Mouse (Mus musculus) heart, adult 9 months (tissue): ENCODE results near the gene Ppef2.

ENCODE experiments used
- DNase-seq, 2 experiments: peaks; one replicate each; pipeline ENCODE4 v3.0.0; 2022; ENCODE audit warnings: low spot score in 2 of 2

The Ppef2 gene

DNA sequence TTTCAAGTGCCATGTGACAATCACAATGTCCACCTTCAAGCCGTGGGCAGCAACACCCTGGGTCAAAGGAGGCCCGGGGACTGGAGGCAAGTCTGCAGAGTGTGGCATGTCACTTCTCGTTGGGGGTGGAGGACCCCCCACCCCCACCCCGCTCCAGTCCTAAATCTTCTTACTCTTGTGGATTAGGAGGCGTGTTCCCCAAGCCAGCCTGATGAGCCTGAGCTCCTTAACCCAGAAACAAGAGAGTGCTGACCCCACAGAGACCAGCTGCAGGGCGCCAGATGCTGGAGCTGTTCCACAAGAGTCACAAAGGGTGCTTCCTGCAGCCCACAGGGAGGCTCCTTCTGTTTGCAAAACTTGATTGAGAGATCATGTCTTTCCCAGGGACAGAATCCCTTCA lies at the start of gene Ppef2:
Gene Ppef2 (minus strand): TSS at position 61 of the 400 bp plus-strand sequence.
- DNase-seq = no peak

DNA sequence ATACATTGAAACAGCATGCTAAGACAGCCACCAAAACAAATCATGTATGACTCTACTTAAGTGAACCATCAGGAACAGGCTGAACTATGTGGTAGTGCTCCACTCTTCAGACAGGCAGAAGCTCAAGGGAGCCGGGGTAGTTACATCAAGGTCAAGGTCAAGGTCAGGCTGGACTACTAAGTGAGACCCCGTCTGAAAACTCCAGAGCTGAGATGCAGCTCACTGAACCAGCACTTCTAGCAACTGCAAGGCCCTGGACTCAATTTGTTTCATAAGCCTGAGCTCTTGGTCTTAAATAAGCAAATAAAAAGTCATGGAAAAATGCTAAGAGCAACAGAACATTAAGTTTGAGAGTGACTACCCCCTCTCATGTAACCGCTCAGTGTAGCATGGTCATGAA lies 48.2 kb upstream of the Ppef2 start:
- no peak for DNase-seq

DNA sequence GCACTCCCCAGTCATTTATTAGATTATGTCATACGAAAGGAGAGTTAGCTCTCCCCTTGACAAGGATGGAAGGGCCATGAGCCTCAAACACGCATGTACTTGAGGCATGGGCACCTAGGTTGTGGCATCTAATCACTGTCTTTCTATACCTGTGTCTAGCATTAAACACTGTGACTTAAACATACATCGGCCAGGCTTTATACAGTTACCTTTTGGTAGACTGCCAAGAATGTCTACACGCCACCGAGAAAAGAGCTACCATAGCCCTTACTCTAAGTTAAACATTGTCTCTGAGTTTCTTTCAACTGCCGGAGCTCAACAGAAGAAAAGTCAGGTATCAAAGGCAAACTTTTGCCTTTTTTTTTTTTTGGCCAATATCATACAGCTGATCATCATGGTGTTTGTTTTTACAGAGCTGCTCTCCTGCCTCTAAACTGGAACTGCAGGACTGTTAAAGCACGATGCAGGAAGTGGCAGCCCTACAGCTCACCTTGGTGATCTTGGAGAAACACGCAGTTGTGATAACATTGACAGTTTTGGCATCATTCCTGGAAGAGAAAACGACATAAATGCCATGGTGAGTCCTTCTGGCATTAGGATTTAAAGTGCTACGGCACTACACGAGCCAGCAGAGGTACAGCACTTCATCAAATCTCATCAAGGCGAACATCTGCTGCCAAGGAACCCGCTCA lies 46.2 kb upstream of the Ppef2 start:
- peak in 1 of 2 experiments; percentile 36 for DNase-seq

DNA sequence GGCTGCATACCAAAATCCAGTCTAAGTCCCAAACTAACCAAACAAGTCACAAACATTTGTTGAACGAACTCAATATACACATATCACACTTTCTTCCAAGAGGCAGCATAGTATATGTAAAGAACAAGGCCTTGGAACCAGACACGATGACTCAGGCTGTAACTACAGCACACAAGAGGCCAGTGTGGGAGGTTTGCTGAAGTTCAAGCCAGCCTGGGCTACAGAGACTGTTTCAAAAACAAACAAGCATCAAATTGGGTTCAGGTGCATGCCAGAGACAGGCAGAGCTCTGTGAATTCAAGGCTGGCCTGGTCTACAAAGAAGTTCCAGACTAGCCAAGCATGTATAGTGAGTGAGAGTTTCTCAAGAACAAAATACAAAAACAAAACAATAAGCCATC lies 38.4 kb upstream of the Ppef2 start:
- no peak for DNase-seq

DNA sequence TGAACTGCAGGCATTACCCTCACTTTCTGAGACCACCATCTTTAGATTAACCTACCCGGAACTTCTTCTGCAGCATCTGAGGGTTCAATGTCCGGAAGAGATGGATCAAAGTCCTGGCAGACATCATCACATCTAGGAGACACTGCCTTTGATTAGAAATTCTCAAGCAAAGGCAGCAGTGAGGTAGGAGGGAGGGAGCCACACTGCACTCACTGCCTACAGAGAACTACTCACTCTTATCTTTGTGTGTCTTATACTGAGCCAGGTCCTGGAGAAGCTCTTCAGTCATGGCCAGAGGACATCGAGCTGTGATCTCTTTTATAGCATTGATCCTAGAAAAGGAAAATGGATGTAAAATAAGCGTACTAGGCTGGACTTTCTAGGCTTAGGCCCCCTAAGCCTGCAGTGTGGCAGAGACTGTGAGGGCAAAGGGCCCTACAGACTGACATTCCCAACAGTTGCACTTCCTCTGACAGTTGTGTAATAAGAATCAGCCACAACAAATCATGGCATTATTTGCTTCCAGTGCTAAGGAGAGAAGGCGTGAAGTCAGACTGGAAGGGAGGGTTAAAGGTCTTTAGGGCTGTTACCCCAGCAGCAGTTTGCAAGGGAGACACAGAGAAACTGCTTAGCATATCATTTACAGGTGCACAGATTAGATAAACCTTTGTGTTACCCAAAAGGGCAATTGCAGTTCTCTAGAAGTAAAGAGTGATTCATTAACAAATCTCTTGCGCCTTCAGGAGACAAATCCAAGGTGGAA lies 35.8 kb upstream of the Ppef2 start:
- no peak for DNase-seq

DNA sequence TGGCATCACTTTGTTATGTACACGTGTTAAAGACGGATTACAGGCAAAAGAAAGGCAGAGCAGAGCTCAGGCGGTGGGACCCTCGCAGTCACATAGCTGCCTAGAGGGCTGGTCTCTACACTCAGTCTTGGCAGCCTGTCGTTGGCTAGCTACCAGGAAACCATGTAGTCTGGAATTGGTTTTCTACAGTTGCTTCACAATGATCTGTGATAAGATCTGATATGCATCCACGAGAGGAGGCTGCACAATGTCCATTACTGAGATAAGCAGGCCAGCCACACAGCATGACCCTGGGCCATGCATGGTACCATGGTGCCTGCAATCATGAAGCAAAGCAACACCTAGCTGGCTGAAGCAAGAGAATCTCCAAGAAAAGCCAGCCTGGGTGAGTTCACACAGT lies 31.8 kb upstream of the Ppef2 start:
- DNase-seq = no peak

DNA sequence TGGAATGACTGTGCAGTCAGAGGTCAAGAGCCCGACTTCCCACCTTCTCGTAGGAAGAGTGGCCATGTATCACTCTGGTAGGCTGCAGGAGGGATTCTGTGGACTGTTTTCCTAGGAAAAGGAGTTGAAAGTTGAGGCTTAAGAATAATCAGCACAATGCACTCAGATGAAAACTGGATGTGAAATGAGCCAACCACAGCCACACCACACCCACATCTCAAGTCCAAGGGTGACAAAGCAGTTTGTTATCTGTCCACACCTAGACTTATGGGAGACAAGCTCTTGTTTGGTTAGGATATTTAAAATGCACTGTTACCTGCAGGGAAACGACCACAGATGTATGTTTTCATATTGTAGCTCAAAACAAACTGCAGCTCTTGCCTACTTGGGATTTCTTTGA lies 27.0 kb upstream of the Ppef2 start:
- DNase-seq = no peak

DNA sequence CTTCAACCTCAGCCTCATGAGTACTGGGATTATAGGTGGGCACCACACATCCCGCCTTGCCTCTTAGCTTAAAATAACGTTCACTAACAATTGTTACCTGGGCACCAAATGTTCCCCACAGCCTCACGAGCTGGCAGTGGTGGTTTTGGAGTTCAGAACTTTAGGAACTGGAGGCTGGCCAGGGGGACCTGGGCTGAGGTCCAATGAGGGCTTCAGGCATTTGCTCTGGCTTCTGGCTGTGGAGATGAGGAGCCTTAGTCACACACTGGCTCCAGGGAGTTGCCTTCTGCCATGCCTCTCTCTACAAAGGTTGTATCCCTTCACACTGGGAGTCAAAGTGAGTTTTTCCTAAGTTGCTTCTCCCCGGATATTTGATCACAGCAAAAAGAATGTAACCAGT lies 26.5 kb upstream of the Ppef2 start:
- DNase-seq = peak in 1 of 2 experiments; percentile 34

DNA sequence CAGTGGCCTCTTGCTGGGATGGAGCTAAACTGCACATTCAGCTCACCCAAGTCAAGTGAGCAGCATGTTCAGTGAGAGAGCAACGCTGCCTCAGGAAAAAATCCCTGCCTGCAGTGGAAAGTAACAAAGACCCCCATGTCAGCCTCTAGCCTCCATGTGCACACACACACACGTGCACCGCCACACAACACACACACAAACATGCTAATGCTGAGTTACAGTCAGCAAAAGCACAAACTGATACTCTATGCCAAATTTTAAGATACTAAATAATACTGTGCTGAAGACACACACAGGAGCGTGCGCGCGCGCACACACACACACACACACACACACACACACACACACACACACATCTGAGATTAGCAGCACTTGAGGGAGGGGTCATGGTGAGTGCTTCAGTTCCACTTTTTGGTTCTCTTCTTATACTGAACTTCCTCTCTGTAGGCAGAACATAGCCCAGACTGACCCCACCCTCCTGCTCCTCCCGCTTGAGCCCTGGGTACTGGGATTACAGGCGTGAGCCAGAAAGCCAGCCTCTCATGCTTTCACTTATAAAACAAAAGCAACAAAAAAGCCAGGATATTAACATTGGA lies 23.0 kb upstream of the Ppef2 start:
- peak; percentile 16 to 53 for DNase-seq

DNA sequence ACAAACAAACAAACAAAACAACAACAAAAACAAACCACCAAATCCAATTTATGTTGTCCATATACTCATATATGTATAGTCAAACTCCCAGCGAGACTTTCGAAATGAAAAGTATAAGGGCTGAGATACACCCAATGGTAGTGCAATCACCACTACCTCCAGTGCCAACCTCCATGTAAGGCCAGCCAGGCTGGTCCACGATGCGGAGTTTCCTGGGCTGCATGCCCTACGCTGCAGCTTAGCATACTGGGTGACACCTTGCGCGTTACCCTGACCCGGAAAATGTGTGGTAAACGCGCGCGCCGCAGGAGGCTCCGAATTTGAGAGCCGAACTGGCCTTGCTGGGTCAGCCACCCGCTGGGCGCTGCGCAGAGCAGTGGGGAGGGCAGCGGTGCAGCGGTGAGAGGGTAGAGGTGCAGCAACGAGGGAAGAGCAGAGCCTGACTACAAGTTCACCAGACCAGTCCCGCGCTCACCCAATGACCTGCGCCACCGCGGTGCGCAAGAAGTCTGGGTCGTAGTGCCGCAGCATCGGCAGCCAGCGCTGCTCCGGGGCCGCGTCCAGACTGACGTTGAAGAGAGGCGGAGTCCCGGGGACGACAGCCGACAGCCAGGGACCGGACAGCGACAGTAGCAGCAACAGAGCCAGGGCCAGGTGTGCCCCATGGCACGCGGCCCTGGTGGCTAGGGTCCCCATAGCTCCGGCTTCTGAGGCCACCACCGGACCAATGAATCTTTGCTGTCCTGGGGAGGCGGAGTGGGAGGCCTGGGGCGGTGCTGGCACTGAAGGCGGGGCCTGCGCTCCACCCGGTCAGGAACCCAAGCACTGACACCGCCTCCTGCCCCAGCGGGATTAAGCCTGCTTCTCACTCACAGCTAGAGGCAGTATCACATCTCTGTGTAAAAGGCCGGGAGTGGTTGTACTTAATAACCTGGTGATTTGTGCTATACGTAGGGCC lies 21.6 kb upstream of the Ppef2 start, which contains the start of gene Naaa:
Gene Naaa (minus strand): TSS at position 734 of the 958 bp plus-strand sequence.
- DNase-seq = peak; percentile 92 to 93

DNA sequence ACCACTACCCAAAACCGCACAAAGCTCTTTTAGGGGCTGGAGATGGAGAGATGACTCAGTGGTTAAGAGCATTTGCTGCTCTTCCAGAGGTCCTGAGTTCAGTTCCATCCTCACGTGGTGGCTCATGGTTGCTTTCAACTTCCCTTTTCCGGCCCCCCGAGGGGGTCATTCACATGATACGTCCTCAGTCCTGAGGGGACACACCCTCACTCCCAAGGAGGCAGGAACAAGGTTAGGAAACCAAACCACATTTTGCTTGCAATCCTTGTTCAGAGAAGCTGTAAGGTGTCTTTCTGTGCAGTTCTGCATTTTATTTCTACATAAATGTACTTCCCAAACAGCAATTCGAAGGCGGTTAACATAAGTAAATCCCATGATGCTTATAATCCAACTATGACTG lies 14.4 kb upstream of the Ppef2 start:
- no peak for DNase-seq

DNA sequence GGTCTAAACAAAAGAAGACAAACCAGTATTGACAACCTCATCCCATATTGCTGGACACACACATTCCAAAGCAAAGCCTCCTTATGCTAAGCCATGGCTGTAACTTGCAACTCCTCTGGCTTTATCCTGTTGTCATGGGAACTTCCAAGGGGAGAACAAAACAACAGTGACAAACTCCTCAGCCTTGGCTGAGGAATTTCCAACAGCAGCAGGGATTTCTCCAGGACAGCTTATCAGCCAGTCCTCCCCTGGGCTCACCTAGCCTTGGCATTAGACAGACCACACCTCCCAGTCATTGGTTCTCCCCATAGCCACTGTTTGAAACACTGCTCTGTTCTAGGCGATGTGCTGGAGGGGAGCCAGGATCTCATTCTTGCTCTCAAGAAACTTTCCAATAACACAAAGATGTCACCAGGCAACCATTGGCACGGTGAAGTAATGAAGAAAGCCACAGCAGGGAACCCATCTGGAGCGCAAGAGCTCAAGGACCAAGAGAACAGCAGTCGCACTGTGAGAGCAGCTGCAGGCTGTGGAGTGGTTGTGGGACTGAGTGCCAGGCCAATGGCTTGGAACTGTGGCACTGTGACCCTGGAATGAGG lies 7.8 kb upstream of the Ppef2 start:
- DNase-seq = peak; percentile 64 to 80

DNA sequence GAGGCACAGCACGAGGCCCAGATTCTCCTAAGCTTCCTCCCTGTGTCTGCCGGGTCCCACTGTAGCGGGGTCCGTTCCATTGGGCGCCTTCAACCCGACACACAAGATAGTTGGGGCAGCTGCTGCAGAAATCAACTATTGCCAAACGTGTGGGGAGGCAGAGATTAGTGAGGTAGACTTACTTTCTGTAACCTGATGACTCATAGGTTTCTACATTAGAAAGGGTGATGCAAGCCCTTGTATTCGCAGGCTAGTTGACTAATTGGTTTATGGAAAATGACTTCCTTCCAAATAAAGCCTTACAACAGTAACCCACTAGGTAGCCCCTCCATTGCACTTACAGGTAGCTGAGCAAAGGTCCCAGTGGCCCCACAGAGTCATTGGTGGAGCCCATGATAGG lies 6.6 kb upstream of the Ppef2 start:
- no peak for DNase-seq

DNA sequence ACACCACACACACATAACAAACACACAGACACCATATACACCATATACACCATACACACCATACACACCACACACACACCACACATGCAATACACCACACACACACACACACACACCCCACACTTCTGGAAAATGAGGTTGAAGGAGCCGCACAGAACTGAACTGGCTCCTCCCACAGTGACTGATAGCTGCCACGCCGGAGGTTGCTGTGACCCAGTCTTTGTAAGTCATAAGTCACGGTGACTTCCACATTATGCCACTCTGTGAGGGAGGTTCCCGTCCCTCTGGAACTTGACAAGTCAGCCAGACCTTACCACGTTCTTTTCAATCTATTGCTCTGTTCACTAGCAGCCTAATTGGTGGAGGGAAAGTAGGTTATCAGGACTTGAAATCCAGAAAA lies 1.6 kb downstream of the Ppef2 start:
- DNase-seq = no peak

DNA sequence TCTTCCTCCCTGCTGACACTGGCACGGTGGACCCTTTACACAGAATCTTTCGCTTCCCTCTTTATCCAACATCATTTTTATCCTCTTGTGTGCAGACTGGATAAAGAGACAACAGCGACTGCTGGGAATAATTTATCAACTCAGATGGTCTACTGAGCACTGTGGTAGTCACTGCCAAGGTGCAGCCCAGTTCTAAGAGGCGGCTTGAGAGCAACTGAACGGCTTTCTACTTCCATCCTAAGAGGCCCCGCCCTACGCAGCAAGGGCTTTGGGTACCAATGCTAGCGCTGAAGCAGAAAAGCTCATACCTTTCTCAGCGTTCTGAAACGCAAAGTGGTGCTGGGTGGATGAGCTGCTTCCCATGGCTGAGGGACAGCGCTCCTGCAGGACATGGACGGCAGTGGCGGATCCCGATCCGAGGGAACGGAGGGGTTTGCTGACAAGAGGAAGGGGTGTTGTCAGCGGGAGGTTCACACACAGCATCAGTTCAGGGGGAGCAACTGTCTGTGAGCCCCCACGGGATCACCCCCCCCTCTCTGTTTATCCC lies 3.2 kb downstream of the Ppef2 start:
- DNase-seq = no peak

DNA sequence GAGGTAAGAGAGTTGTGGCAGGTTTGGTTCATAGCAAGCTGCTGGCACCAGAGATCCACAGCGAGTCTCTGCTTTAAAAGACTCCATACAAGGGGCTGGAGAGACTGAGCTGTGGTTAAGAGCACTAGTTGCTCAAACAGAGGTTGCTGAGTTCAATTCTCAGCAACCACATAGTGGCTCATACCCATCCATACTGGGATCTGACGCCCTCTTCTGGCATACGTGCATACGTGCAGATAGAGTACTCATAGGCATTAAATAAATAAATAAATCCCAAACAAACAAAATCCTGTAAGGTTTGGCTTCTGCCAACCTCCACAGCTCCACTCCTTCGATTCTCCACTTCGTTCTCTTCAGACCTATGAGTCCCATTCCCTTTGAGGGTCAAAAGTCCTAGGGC lies 4.0 kb downstream of the Ppef2 start:
- no peak for DNase-seq

DNA sequence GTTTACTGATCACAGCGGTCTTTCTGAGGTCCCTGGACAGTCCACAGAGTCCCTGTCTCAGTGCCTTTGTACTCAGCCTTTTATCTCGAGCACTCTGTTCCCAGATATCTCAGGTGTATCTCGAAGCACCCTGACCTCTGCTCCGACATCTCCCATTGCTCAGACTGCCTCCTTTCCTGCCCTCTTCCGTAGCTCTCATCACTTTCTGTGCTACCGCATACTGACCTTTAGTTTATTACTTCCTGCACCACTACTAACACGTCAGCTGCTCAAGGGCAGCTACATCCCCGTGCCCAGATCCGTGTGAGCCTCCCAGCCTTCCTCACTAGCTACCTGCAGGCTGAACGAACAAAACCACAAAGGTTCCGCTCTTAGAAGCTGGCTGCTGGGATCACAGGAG lies 7.5 kb downstream of the Ppef2 start:
- DNase-seq = no peak

DNA sequence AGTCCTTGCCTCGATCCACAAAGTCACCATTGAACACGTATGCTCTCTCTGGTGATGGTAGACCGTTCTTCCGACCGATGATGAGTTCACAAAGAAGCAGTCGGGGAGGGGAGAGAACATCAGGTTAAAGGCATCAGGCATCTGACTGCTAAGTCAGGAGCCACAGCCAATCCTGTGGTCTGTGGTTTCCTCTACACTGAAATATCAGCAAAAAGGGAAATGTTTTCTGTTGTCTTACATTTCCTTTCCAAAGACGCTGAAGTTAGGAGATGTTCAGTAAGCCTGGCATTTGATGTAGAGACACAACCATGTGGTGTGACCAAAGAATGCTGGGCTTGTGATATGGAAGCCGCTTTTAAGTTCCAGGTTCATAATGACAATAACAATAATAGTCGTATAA lies 10.6 kb downstream of the Ppef2 start:
- no peak for DNase-seq

DNA sequence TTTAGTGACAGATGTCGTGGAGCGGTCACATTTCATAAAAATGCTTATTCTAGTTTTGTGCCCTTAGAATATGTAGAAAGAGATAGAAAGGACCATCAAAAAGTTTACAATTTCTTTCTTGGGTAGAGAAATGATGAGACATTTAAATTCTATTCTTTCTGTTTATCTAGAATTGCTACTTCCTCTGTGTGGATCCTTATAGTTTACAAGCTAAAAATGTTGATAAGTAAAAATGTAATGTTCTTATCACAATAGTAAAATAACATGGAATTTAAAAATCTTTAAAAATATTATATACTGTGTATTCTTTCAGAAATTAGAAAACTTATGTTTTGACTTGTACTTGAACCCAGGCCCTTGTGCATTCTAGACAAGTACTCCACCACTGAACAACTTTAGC lies 11.2 kb downstream of the Ppef2 start:
- DNase-seq = no peak

DNA sequence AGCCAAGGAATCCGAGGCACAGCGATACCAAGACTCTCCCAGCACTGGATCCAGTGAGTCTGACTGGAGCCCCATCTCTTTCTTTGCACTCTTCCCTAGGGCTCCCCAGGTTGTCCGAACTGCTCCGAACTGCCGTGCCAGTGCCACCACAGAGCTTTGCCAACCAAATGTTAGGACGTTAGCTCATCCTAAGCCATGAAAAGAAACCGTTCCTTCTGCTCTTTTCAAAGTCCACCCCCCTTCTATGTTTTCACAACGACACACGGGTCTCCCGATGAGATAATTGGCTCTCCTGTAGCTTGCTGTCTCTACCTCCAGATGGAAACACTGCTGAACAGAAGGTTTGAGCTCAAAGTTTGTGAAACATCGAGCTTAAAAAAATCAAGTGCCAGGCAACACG lies 15.3 kb downstream of the Ppef2 start:
- no peak for DNase-seq
